Mouse (Mus musculus) heart, embryonic 16.5 days (tissue): ENCODE results near the gene Nedd8. TPM values are rescaled to one million over a fixed set of nuclear protein-coding genes. Genes with fewer than 3 reads are reported as not detected.
A peak's percentile ranks its signal among the peaks of the same experiment; 100 is the strongest.

Experiments
- ATAC-seq: fragments of 200-750 bp; cut with Nextera tagmentation; replicated peaks from 2 replicates; pipeline ENCODE4 v1.8.0; 2017; ENCODE audit warnings: moderate number of reproducible peaks; ENCODE audit not compliant: insufficient read depth, low FRiP score; ENCODE audit errors: extremely low read depth
- H3K27ac ChIP-seq: fragments of 300-500 bp; sonication (generic); 2 replicates; pipeline ENCODE4 v1.5.1; 2014; ENCODE audit warnings: mild to moderate bottlenecking, low read length, control low read depth, moderate library complexity
- H3K27me3 ChIP-seq: fragments of 300-500 bp; sonication (generic); 2 replicates; pipeline ENCODE4 v1.6.1; 2014; ENCODE audit warnings: low read length, mixed read lengths; ENCODE audit not compliant: control insufficient read depth, insufficient read depth
- H3K36me3 ChIP-seq: fragments of 300-500 bp; sonication (generic); 2 replicates; pipeline ENCODE4 v1.6.1; 2014; ENCODE audit not compliant: control insufficient read depth, insufficient read depth
- H3K4me1 ChIP-seq: fragments of 300-500 bp; sonication (generic); 2 replicates; pipeline ENCODE4 v1.6.1; 2014; ENCODE audit warnings: low read length, mixed read lengths; ENCODE audit not compliant: control insufficient read depth, insufficient read depth
- H3K4me2 ChIP-seq: fragments of 300-500 bp; sonication (generic); 2 replicates; pipeline ENCODE4 v1.6.1; 2014; ENCODE audit warnings: low read depth, mild to moderate bottlenecking, control low read depth, low read length
- H3K4me3 ChIP-seq: fragments of 300-500 bp; sonication (generic); 2 replicates; pipeline ENCODE4 v1.5.1; 2014; ENCODE audit warnings: mild to moderate bottlenecking, control low read depth, low read length
- H3K9ac ChIP-seq: fragments of 300-500 bp; sonication (generic); 2 replicates; pipeline ENCODE4 v1.6.1; 2014; ENCODE audit warnings: low read length, control low read depth
- H3K9me3 ChIP-seq: fragments of 300-500 bp; sonication (generic); replicated peaks from 2 replicates; pipeline ENCODE4 v1.6.1; 2016; ENCODE audit warnings: low read length; ENCODE audit not compliant: control insufficient read depth
- WGBS: fragments of 180-500 bp; shearing (Covaris S2); extraction: QIAGEN DNeasy Blood & Tissue Kit; methylation state at CpG from one replicate; pipeline ENCODE4 v1.1.7; 2014; 5-methylcytosine and 5-hydroxymethylcytosine counted together
- polyA plus RNA-seq: library from polyadenylated mRNA; unstranded; fragments of >200 nt; fragmentation: Nextera tagmentation; extraction: Ambion mirVana; gene quantifications from 2 replicates; pipeline ENCODE4 v1.2.1, GENCODE M21; 2015

Gene Nedd8
- polyA plus RNA-seq, result 444 and 466 TPM in 2 replicates

DNA sequence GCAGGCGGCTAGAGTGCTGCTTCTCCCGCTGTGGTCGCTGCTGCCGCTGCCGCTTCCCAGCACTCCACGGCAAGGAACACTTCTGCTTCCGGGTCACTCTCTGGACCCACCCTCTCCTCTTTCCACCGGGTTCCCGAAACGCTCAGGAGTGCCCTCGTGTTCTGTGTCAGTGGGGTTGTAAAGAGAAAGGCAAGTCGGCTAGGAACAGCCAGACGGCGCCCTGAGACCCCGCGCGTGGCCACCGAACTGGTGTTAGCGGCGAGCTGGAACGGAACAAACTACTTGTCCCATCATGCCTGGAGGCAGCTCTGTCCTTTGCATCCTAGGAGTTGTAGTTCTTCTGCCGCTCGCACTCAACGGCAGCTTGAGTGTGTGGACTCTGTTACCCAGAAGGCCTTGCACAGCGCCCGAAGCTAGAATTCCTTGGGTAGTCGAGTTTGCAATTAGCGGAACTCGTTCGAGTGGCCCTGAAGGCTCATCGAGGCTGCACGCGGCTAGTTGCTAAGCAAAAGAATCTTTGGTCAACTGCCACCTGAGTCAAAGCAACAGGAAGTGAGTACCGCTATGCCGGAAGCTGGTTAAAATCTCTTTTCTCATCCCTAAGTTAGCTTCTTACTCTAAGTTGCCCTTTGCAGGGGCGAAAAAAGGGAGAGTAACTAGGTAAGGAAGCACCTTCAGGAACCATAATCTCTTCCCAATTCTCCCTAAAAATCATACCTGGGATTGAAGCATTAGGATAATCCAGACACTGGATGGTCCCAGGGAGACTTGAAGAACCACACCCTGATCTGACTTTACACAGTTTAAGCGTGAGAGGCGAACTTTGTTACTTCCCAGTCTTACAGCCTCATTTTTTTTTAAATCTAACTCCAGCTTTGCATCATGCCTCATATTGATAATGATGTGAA is at the start of gene Nedd8, which contains the start of gene Gmpr2:
Nedd8 (minus strand) TSS at position 292 of the 908 bp plus-strand sequence.
Gmpr2 (plus strand) TSS at position 109 of the 908 bp plus-strand sequence.
- H3K9me3 ChIP-seq, result no peaks in the 10 kb centered on the region
- peak within 1 kb of the TSS; percentile 97 for H3K4me2 ChIP-seq
- H3K27ac ChIP-seq, result peak within 1 kb of the TSS; percentile 85
- H3K4me1 ChIP-seq, result peaks cover 16% of the 10 kb centered on the region
- H3K27me3 ChIP-seq, result no peaks in the 10 kb centered on the region
- H3K36me3 ChIP-seq, result peaks cover 19% of the 10 kb centered on the region
- H3K9ac ChIP-seq, result peak within 1 kb of the TSS; percentile 91
- WGBS, result 1% methylated on average over 38 of the region's 38 CpGs
- peak; percentile 98 for ATAC-seq
- H3K4me3 ChIP-seq, result peak within 1 kb of the TSS; percentile 94

DNA sequence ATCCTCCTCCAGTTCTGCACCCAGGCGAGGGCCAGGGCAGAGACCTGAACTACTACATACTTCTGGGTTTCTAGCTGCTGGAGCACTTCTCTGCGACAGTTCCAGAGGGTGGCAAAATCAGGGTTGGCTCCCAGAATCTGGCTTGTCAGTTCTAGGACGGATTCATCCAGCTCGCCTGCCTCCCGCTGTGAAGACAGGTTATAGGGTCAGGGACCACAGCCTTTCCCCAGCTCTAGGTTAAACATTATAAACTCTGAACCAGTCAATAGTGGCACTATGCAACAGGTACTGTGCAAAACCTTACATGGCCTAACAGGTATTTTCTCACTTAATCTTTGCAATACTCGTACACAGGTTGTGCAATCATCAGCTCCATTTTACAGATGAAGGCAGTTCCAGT is 49.2 kb upstream of the Nedd8 start:
- WGBS, result 81% methylated on average over 6 of the region's 6 CpGs
- Histone ChIP-seq H3K4me3 (peak overlapping the region; percentile 89), H3K9ac (peak overlapping the region; percentile 91), H3K27ac (no peak overlapping the region), H3K9me3 (no peaks in the 10 kb centered on the region), H3K36me3 (no peaks in the 10 kb centered on the region), H3K4me1 (peaks cover 7% of the 10 kb centered on the region), H3K27me3 (no peaks in the 10 kb centered on the region), H3K4me2 (peak overlapping the region; percentile 78)
- ATAC-seq, result no peak

DNA sequence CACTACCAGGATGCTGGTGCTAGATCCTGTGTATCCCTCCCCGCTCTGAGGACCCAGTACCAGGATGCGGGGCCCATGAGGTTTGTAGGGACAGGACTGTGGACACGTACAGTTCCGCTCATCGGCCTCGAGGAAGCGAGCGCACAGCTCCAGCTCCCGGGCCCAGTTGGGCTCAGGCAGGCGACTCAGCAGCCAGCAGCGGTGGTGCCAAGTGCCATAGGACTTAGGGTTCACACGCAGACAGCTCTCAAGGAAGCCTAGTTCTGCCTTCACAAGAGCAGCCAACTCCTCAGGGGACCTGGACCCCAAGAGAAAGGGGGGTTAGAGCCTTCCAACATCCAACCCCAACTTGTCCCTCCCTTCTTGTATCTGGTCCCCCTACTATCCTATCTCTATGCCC is 48.7 kb upstream of the Nedd8 start:
- Histone ChIP-seq H3K9ac (no peak overlapping the region), H3K9me3 (no peaks in the 10 kb centered on the region), H3K36me3 (no peaks in the 10 kb centered on the region), H3K4me1 (peaks cover 7% of the 10 kb centered on the region), H3K27me3 (no peaks in the 10 kb centered on the region), H3K27ac (no peak overlapping the region), H3K4me2 (no peak overlapping the region), H3K4me3 (no peak overlapping the region)
- 95% methylated on average over 12 of the region's 12 CpGs for WGBS
- ATAC-seq, result no peak

DNA sequence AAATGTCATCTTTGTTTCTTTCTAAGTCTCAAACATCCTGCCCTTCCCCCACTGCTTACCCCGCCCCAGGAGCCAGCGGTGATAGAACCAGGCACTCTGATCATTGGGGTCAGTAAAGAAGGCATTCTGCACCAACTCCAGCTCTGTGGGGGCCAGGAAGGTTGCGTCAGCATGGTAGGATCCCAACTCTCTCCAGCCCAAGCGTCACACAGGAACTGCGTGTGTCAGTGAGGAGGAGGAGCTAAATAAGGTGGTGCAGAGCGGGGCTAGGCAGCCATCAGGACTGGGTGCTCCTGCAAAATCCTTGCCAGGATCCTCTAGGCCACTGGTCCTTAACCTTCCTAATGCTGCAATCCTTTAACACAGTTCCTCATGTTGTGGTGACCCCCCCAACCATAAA is 47.8 kb upstream of the Nedd8 start:
- Histone ChIP-seq H3K4me3 (no peak overlapping the region), H3K4me1 (peaks cover 7% of the 10 kb centered on the region), H3K4me2 (no peak overlapping the region), H3K9ac (no peak overlapping the region), H3K36me3 (no peaks in the 10 kb centered on the region), H3K9me3 (no peaks in the 10 kb centered on the region), H3K27ac (no peak overlapping the region), H3K27me3 (no peaks in the 10 kb centered on the region)
- ATAC-seq, result no peak
- 90% methylated on average over 6 of the region's 6 CpGs for WGBS

DNA sequence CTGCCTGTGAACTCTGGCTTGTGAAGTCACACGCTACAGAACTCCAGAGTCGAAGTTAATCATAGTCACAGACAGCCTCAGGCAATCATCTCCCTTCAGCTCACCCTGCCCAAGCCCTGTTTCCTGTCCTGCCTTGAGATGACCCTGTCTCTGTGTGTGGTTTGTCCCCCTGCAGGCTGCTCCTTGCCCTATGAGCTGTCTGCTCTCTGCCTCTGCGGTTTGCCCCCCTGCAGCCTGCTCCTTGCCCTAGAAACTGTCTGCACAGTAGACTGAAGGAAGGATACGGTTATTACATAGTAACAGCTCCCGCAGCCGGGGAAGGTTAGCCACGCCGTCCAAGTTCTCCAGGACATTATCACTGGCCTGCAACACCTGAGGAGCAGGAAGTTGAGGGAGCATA is 45.0 kb upstream of the Nedd8 start:
- Histone ChIP-seq H3K36me3 (no peaks in the 10 kb centered on the region), H3K4me1 (peaks cover 8% of the 10 kb centered on the region; the same call in 1 of the 2 replicates), H3K27ac (no peak overlapping the region), H3K9me3 (no peaks in the 10 kb centered on the region), H3K4me2 (no peak overlapping the region), H3K9ac (no peak overlapping the region), H3K4me3 (no peak overlapping the region), H3K27me3 (peaks cover 13% of the 10 kb centered on the region)
- 80% methylated on average over 8 of the region's 8 CpGs for WGBS
- no peak for ATAC-seq

- no peak overlapping the region for H3K4me3 ChIP-seq
- H3K4me1 ChIP-seq, result peaks cover 6% of the 10 kb centered on the region; the same call in 1 of the 2 replicates
- no peak overlapping the region for H3K9ac ChIP-seq
- H3K27me3 ChIP-seq, result peaks cover 13% of the 10 kb centered on the region
- ATAC-seq, result no peak
- H3K4me2 ChIP-seq, result no peak overlapping the region
- H3K27ac ChIP-seq, result no peak overlapping the region
- no peaks in the 10 kb centered on the region for H3K9me3 ChIP-seq
- no peaks in the 10 kb centered on the region for H3K36me3 ChIP-seq
- WGBS, result 92% methylated on average over 6 of the region's 6 CpGs
These were observed 44.3 kb upstream of the Nedd8 start for GRCm38 (mm10) chr14:55716271-55716670.

DNA sequence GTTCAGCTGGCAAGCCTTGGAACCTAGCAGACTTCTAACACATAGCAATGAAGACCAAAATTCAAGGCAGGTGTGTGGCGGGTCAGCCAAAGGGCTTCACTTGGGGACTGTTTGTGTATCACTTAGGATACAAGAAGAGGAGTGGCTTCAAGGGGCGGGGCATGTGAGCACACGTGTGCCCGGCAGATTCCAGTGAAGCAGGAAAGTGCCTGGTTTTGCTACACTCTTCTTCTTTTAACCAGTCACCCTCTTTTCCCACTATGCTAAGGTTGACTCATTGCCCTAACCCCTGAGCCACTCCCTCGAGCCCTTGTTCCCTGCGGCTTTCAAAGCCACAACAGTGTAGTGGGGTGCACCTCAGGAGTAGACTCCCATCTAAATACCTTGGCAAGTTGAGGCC is 43.0 kb upstream of the Nedd8 start:
- Histone ChIP-seq H3K4me2 (no peak overlapping the region), H3K4me3 (no peak overlapping the region), H3K27me3 (peaks cover 13% of the 10 kb centered on the region), H3K4me1 (0 out of 2 replicates have a peak, but pooled peaks cover 6% of the 10 kb centered on the region), H3K9me3 (no peaks in the 10 kb centered on the region), H3K9ac (no peak overlapping the region), H3K27ac (no peak overlapping the region), H3K36me3 (no peaks in the 10 kb centered on the region)
- ATAC-seq, result no peak
- 38% methylated on average over 6 of the region's 6 CpGs for WGBS

GRCm38 (mm10) chr14:55713729-55714122 is 41.8 kb upstream of the Nedd8 start, which contains the start of gene Tgm1:
TSS of gene Tgm1 (minus strand) at chr14:55713926.
- ATAC-seq, result no peak

More at GRCm38 (mm10) chr14:55713729-55714122, 41.8 kb upstream of the Nedd8 start, which contains the start of gene Tgm1:
- Histone ChIP-seq H3K27ac (no peak within 1 kb of the TSS), H3K27me3 (peaks cover 13% of the 10 kb centered on the region), H3K36me3 (no peaks in the 10 kb centered on the region), H3K4me1 (0 out of 2 replicates have a peak, but pooled peaks cover 6% of the 10 kb centered on the region), H3K9me3 (no peaks in the 10 kb centered on the region), H3K9ac (peak within 1 kb of the TSS; percentile 17; the same call in 1 of the 2 replicates), H3K4me3 (peak within 1 kb of the TSS; percentile 28), H3K4me2 (peak within 1 kb of the TSS; percentile 56)
- 20% methylated on average over 4 of the region's 4 CpGs for WGBS
